Mouse (Mus musculus) heart, embryonic 14.5 days (tissue): ENCODE measurements around the gene Zfyve27. TPM values are rescaled to one million over a fixed set of nuclear protein-coding genes. Genes with fewer than 3 reads are reported as not detected.
A peak's percentile ranks its signal among the peaks of the same experiment; 100 is the strongest.

ENCODE experiments used
- ATAC-seq: fragments of 200-750 bp; cut with Nextera tagmentation; 2 replicates; pipeline ENCODE4 v1.8.0; 2017; ENCODE audit warnings: low read depth, moderate TSS enrichment; ENCODE audit not compliant: insufficient number of reproducible peaks, insufficient read depth, low FRiP score
- H3K27ac ChIP-seq, 2 experiments: fragments of 200-500 bp in 1 of 2; fragments of 300-500 bp in 1 of 2; sonication (generic) in 1 of 2; replicated peaks in 1 of 2; 2 replicates each; pipeline ENCODE4 v1.5.1; 2012 to 2014; ENCODE audit warnings: low read depth in 2 of 2, low read length in 2 of 2, control low read depth in 1 of 2, mild to moderate bottlenecking in 1 of 2, mixed read lengths in 1 of 2; ENCODE audit not compliant: control insufficient read depth in 1 of 2, insufficient read depth in 1 of 2
- H3K27me3 ChIP-seq: fragments of 300-500 bp; sonication (generic); 2 replicates; pipeline ENCODE4 v1.6.1; 2014; ENCODE audit warnings: mild to moderate bottlenecking, low read length, control low read depth; ENCODE audit not compliant: control insufficient read depth, insufficient read depth
- H3K36me3 ChIP-seq: fragments of 300-500 bp; sonication (generic); 2 replicates; pipeline ENCODE4 v1.6.1; 2014; ENCODE audit warnings: mild to moderate bottlenecking, control low read depth, low read length, mixed read lengths; ENCODE audit not compliant: control insufficient read depth, insufficient read depth
- H3K4me1 ChIP-seq, 2 experiments: fragments of 200-500 bp in 1 of 2; fragments of 300-500 bp in 1 of 2; sonication (generic) in 1 of 2; 2 replicates each; pipeline ENCODE4 v1.6.1; 2012 to 2014; ENCODE audit warnings: low read length in 2 of 2, control low read depth in 1 of 2, mixed read lengths in 1 of 2; ENCODE audit not compliant: control insufficient read depth in 2 of 2, insufficient read depth in 2 of 2
- H3K4me2 ChIP-seq: fragments of 300-500 bp; sonication (generic); 2 replicates; pipeline ENCODE4 v1.6.1; 2014; ENCODE audit warnings: mild to moderate bottlenecking, low read length
- H3K4me3 ChIP-seq, 2 experiments: fragments of 200-500 bp in 1 of 2; fragments of 300-500 bp in 1 of 2; sonication (generic) in 1 of 2; 2 replicates each; pipeline ENCODE4 v1.5.1; 2012 to 2014; ENCODE audit warnings: low read length in 2 of 2, mild to moderate bottlenecking in 2 of 2, control low read depth in 1 of 2, low read depth in 1 of 2, moderate library complexity in 1 of 2; ENCODE audit not compliant: control insufficient read depth in 1 of 2, insufficient read depth in 1 of 2
- H3K9ac ChIP-seq: fragments of 300-500 bp; sonication (generic); 2 replicates; pipeline ENCODE4 v1.6.1; 2014; ENCODE audit warnings: mild to moderate bottlenecking, low read length
- H3K9me3 ChIP-seq: fragments of 300-500 bp; sonication (generic); 2 replicates; pipeline ENCODE4 v1.6.1; 2016; ENCODE audit warnings: low read length, control low read depth; ENCODE audit not compliant: control insufficient read depth
- WGBS: fragments of 180-500 bp; shearing (Covaris S2); extraction: QIAGEN DNeasy Blood & Tissue Kit; methylation state at CpG from one replicate; pipeline ENCODE4 v1.1.7; 2014; 5-methylcytosine and 5-hydroxymethylcytosine counted together
- polyA plus RNA-seq: library from polyadenylated mRNA; unstranded; fragments of >200 nt; fragmentation: Nextera tagmentation; extraction: Ambion mirVana; gene quantifications from 2 replicates; pipeline ENCODE4 v1.2.1, GENCODE M21; 2014

Zfyve27 gene
- polyA plus RNA-seq, 1 experiment from 2014 or later, result 15.7 TPM

DNA sequence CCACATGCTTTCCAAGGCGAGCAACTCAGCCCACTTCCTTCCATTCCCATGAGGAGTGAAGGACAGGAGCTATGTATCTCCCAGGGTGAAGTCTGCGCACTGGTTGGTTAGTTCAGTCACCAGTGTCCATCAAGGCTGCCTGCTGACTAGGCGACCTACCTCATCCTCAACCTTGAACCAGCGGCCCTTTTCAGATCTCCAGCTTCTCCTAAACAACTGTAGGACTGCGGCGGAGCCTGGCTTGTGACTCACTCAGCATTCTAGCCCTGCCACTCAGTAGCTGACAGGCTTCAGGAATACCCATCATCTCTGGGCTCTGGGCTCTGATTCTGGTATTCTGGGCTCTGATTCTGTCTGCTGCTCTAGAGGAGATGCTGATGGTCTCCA lies 37.5 kb upstream of the Zfyve27 start:
- peaks cover 25 to 41% of the 10 kb centered on the region in 2 experiments for H3K4me1 ChIP-seq
- no peak overlapping the region for H3K4me3 ChIP-seq
- 0 out of 4 replicates have a peak overlapping the region, but pooled peaks of 1 of the 2 experiments have one; percentile 27 for H3K27ac ChIP-seq
- no peaks in the 10 kb centered on the region for H3K9me3 ChIP-seq
- no peaks in the 10 kb centered on the region for H3K27me3 ChIP-seq
- H3K9ac ChIP-seq, result no peak overlapping the region
- 0 out of 2 replicates have a peak overlapping the region, but pooled peaks have one; percentile 11 for H3K4me2 ChIP-seq
- WGBS, result 75% methylated on average over 6 of the region's 6 CpGs
- ATAC-seq, result no peak
- peaks cover 40% of the 10 kb centered on the region for H3K36me3 ChIP-seq

DNA sequence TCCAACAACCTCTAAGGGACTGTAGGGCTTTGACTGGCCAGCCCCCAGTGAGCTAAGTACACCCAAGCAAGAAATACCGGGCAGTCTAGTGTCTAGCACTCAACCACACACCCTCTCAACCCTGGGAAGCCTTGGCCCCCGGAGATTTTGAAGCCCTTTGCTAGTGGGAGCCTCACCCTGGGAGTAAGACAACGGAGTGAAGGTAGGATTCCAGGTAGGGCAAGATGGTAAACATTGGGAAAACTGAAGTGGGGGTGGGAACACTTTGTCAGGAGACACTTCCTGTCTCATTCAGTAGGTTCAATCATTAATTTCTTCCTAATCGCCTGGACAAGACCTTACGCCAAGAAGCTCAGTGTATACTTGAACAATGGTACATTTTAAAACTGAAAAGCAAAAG lies 36.7 kb upstream of the Zfyve27 start:
- Histone ChIP-seq H3K27ac (no peak overlapping the region), H3K4me3 (no peak overlapping the region), H3K4me1 (peaks cover 25 to 41% of the 10 kb centered on the region in 2 experiments), H3K9me3 (no peaks in the 10 kb centered on the region), H3K4me2 (0 out of 2 replicates have a peak overlapping the region, but pooled peaks have one; percentile 6), H3K36me3 (peaks cover 32% of the 10 kb centered on the region), H3K9ac (no peak overlapping the region), H3K27me3 (no peaks in the 10 kb centered on the region)
- WGBS, result 86% methylated on average over 5 of the region's 5 CpGs
- ATAC-seq, result no peak

DNA sequence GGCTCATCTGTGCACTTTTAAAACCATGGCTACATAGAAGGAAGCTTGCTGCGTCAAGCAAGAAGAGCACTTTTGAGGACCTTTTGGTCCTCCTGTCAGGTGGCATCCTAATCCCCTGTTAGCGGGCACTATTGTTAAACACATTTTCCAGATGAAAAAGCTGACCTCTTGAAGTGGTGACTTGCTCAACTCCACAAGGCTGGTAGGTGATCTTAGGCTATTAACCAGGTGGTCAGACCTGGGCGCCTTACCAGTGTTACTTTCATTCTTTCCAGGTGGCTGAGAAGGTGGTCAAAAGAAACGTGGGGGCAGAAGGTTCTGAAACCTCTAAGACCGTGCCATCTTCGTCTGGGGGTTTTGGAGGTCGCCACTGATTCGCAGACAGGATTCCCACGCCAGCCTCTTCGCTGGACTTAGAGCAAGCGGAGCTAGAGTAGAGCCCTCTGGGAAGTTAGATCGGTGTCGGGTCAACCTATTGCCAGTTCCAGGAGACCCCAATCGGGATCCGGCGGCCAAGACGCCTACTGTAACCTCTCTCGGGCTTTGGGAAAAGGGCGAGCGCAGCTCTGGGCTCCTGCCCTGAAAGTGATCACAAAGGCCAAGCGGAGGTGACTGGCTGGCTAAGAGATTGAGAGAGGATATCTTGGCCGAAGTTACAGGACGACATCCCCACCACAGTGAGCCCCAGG lies 35.6 kb upstream of the Zfyve27 start:
- peaks cover 20% of the 10 kb centered on the region for H3K36me3 ChIP-seq
- H3K9ac ChIP-seq, result peak overlapping the region; percentile 92
- peak overlapping the region; percentile 96 for H3K4me2 ChIP-seq
- WGBS, result 4% methylated on average over 23 of the region's 23 CpGs
- H3K4me3 ChIP-seq, result peak overlapping the region; percentile 65 to 70
- no peaks in the 10 kb centered on the region for H3K27me3 ChIP-seq
- H3K27ac ChIP-seq, result peak overlapping the region; percentile 69 to 84
- ATAC-seq, result no peak
- H3K4me1 ChIP-seq, result peaks cover 25 to 41% of the 10 kb centered on the region in 2 experiments
- no peaks in the 10 kb centered on the region for H3K9me3 ChIP-seq

DNA sequence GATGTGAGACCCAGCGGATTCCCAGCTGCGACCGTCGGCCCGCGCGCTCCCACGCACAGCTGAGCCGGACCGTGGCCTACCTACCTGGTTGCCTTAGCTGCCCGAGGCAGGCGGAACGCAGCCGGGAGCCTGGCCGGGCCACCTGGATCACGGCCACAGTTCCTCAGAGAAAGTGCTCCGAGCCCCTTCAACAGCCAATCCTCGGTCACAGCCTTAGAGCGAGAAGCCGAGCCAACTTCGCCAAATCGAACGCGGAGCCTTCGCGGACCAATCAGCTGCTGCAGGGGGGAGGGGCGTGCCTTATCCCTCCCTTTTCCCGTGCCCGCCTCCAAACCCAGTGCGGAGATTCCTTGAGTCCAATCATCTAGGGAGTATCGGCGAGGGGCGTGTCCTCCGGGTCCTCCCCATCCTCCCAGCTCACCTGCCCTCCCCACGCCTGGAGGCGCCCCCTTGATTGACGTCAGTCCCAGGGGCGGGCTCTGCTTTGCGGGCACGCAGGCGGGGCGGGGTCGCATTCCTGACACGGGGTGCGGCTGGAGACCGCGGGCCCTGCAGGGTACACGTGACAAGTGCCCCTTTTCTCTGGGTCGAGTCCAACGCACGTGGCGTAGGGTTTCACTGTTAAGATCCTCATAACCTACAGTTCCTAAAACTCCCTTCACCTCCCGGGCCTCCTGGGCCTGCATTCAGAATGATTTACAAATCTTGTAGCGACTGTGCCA lies 34.8 kb upstream of the Zfyve27 start, which contains the start of gene Avpi1:
Avpi1 (minus strand) TSS at position 273 of the 722 bp plus-strand sequence.
- H3K27ac ChIP-seq, result peak within 1 kb of the TSS; percentile 83 to 91
- peaks cover 12% of the 10 kb centered on the region for H3K36me3 ChIP-seq
- H3K9ac ChIP-seq, result peak within 1 kb of the TSS; percentile 92
- peak within 1 kb of the TSS; percentile 96 for H3K4me2 ChIP-seq
- WGBS, result under 1% methylated on average over 54 of the region's 54 CpGs
- ATAC-seq, result peak; percentile 98
- no peaks in the 10 kb centered on the region for H3K9me3 ChIP-seq
- H3K4me1 ChIP-seq, result peaks cover 25 to 41% of the 10 kb centered on the region in 2 experiments
- H3K27me3 ChIP-seq, result no peaks in the 10 kb centered on the region
- peak within 1 kb of the TSS; percentile 65 to 70 for H3K4me3 ChIP-seq

DNA sequence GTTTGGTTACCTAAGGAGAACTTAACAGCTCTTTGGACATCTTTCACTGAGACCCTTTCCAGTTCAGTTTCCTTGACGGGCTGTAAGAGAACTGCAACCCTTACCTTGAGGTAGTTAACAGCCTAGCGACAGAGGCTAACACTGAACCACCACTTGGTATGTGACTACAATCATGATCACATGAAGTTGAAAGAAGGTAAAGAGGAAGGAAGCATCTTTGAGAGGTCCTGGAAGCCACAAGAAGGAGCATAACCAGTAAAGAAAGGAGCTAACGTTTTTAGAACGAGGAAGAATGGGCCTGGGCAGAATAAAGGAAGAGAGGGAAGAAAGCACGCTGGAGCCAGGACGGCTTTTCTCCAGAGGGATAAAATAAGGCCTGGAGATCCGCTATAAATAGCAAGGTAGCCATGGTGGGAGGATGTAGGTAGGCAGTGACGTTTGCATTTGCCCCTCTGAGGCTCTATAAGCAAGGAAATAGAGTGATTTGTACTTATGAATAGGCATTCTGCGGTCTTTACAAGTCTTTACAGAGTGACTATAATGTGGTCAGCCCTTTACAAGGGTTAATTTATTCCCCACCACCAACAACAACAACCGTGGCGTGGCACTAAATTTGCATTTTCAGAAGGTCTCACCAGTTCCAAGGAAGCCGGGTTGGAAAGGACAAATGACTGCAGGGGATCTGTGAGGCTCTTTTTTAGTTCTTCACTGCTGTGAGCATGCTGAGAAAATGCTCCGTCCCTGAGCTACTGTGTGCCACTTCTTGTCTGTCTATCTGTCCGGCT lies 34.0 kb upstream of the Zfyve27 start:
- no peaks in the 10 kb centered on the region for H3K9me3 ChIP-seq
- H3K9ac ChIP-seq, result peak overlapping the region; percentile 60
- H3K27me3 ChIP-seq, result no peaks in the 10 kb centered on the region
- H3K27ac ChIP-seq, result peak overlapping the region; percentile 83 to 91
- H3K4me3 ChIP-seq, result peak overlapping the region; percentile 65 to 70
- 34% methylated on average over 14 of the region's 14 CpGs for WGBS
- H3K36me3 ChIP-seq, result peaks cover 5% of the 10 kb centered on the region; the same call in 1 of the 2 replicates
- peak overlapping the region; percentile 96 for H3K4me2 ChIP-seq
- no peak for ATAC-seq
- H3K4me1 ChIP-seq, result peaks cover 25 to 41% of the 10 kb centered on the region in 2 experiments

DNA sequence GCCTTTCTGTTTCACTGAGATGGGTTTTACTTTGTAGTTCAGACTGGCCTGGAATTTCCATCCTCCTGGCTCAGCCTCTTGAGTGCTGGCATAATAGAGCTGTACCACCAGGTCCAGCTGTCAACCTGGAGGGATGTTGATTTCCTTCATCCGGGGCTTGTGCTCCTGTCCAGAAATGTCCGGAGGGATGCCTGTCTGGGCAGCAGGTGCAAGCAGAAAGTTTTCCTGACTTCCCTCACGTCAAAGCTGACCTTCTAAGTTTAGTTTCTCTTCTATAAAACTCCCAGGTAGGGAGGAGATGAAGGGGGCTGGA lies 33.5 kb upstream of the Zfyve27 start:
- Histone ChIP-seq H3K9ac (no peak overlapping the region), H3K36me3 (no peaks in the 10 kb centered on the region), H3K4me1 (peaks cover 25 to 39% of the 10 kb centered on the region in 2 experiments), H3K4me3 (no peak overlapping the region), H3K27ac (peak overlapping the region; percentile 83 to 91; a peak in 3 of 4 replicates), H3K9me3 (no peaks in the 10 kb centered on the region), H3K4me2 (no peak overlapping the region), H3K27me3 (no peaks in the 10 kb centered on the region)
- no peak for ATAC-seq
- WGBS, result 71% methylated on average over 3 of the region's 3 CpGs

DNA sequence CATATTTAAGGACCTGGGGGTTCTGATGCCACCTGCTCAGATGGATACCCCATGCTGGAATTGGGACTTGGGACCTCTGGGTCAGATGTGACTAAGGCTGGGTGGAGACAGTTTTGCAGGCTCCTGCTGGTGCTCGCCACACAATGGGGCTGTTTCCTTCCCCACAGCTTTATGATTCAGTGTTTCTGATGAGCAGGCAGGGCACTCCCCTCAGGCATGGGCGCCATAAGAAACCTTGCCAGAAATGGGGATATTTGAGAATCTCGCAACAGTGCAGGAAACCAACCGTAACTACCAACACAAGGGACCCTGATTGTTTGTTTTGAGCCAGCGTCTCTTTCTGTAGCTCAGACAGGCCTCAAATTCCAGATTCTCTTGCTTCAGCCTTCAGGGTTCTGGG lies 32.6 kb upstream of the Zfyve27 start:
- no peaks in the 10 kb centered on the region for H3K9me3 ChIP-seq
- no peak overlapping the region for H3K4me3 ChIP-seq
- no peak for ATAC-seq
- no peak overlapping the region for H3K27ac ChIP-seq
- peaks cover 23 to 32% of the 10 kb centered on the region in 2 experiments for H3K4me1 ChIP-seq
- H3K36me3 ChIP-seq, result no peaks in the 10 kb centered on the region
- WGBS, result 76% methylated on average over 5 of the region's 5 CpGs
- H3K27me3 ChIP-seq, result no peaks in the 10 kb centered on the region
- no peak overlapping the region for H3K9ac ChIP-seq
- no peak overlapping the region for H3K4me2 ChIP-seq
